Mouse (Mus musculus) erythroblast, embryonic 14.5 days (primary cell): Measurements from ENCODE around the gene Calm3. TPM values are rescaled to one million over a fixed set of nuclear protein-coding genes. Genes with fewer than 3 reads are reported as not detected.

Source experiments
- H3K27me3 ChIP-seq: 2 replicates; pipeline ENCODE4 v1.6.1; 2012; ENCODE audit warnings: inconsistent platforms; ENCODE audit not compliant: control insufficient read depth
- H3K36me3 ChIP-seq: 2 replicates; pipeline ENCODE4 v1.6.1; 2012; ENCODE audit warnings: mild to moderate bottlenecking, inconsistent platforms; ENCODE audit not compliant: control insufficient read depth
- H3K4me1 ChIP-seq: 2 replicates; pipeline ENCODE4 v1.6.1; 2012; ENCODE audit warnings: inconsistent platforms; ENCODE audit not compliant: control insufficient read depth
- H3K4me3 ChIP-seq: replicated peaks from 2 replicates; pipeline ENCODE3; 2012; ENCODE audit warnings: moderate library complexity, mild to moderate bottlenecking, inconsistent platforms
- H3K9me3 ChIP-seq: 2 replicates; pipeline ENCODE4 v1.6.1; 2012; ENCODE audit warnings: low read length, inconsistent platforms, mixed read lengths; ENCODE audit not compliant: control insufficient read depth
- GATA1 ChIP-seq: IDR thresholded peaks from 2 replicates; pipeline ENCODE4 v1.6.1; 2012; ENCODE audit warnings: low read length, inconsistent platforms, mixed read lengths
- TAL1 ChIP-seq: IDR thresholded peaks from 3 replicates; pipeline ENCODE4 v1.6.1; 2012; ENCODE audit warnings: low read length, inconsistent platforms, mixed read lengths
- polyA plus RNA-seq: library from polyadenylated mRNA; stranded (reverse); fragments of >175 nt; gene quantifications from 2 replicates; pipeline ENCODE4 v1.2.3, GENCODE M21; 2012

The Calm3 gene
- polyA plus RNA-seq, 1 experiment: 185 TPM

DNA sequence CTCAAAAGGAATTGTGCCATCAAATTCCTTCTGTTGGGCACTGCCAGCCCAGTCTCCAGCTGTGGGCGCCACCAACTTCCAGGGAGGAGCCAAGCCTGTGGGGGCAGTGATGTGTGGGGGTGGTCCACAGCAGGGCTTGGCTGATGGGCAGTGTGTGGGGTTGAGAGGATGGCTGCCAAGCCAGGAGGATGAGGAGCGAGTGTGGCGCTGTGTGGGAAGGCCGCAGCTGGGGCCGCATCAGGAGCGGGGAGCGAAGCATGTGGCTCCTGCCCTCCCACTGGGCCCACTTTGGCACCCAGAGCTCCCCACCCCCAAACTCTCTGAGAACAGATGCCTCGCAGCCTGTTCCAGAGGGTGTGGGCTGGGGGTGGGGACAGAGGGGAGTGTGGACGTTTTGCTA lies 5.9 kb downstream of the Calm3 start:
- peaks cover 47% of the 10 kb centered on the region for H3K4me1 ChIP-seq
- H3K36me3 ChIP-seq: peaks cover 86% of the 10 kb centered on the region
- no peak for TF ChIP-seq GATA1
- no peak for TF ChIP-seq TAL1
- no peaks in the 10 kb centered on the region for H3K27me3 ChIP-seq
- H3K4me3 ChIP-seq: no peak overlapping the region
- H3K9me3 ChIP-seq: no peaks in the 10 kb centered on the region

DNA sequence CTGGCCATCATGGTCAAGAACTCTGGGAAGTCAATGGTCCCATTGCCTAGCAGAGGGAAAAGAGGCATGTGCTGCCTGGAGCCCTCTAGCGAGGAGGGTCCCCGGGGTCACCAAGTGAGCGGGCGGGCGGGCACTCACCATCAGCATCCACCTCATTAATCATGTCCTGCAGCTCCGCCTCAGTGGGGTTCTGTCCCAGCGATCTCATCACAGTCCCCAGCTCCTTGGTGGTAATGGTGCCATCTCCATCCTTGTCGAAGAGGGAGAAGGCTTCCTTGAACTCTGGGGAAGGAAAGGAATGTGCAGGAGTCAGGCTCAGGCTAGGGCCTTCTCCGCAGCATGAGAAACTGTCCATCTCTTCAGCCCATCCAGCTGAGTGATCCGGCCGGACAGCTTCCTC lies 6.5 kb downstream of the Calm3 start:
- TF ChIP-seq TAL1 (no peak), GATA1 (no peak)
- Histone ChIP-seq H3K9me3 (no peaks in the 10 kb centered on the region), H3K27me3 (no peaks in the 10 kb centered on the region), H3K4me1 (peaks cover 41% of the 10 kb centered on the region), H3K36me3 (peaks cover 84% of the 10 kb centered on the region), H3K4me3 (no peak overlapping the region)

- Histone ChIP-seq H3K4me1 (peaks cover 33% of the 10 kb centered on the region), H3K4me3 (no peak overlapping the region), H3K36me3 (peaks cover 77% of the 10 kb centered on the region), H3K27me3 (no peaks in the 10 kb centered on the region), H3K9me3 (no peaks in the 10 kb centered on the region)
- no peak for TF ChIP-seq TAL1
- TF ChIP-seq GATA1: no peak
Measured at GRCm38 (mm10) chr7:16916342-16917265, 7.3 kb downstream of the Calm3 start.

- peaks cover 24% of the 10 kb centered on the region for H3K4me1 ChIP-seq
- H3K36me3 ChIP-seq: peaks cover 68% of the 10 kb centered on the region
- H3K9me3 ChIP-seq: no peaks in the 10 kb centered on the region
- no peaks in the 10 kb centered on the region for H3K27me3 ChIP-seq
- TF ChIP-seq TAL1: no peak
- TF ChIP-seq GATA1: no peak
- no peak overlapping the region for H3K4me3 ChIP-seq
Measured at GRCm38 (mm10) chr7:16915461-16916340, 8.2 kb downstream of the Calm3 start.

- Histone ChIP-seq H3K9me3 (no peaks in the 10 kb centered on the region), H3K4me3 (no peak overlapping the region), H3K36me3 (peaks cover 59% of the 10 kb centered on the region), H3K27me3 (peaks cover 5% of the 10 kb centered on the region), H3K4me1 (peaks cover 15% of the 10 kb centered on the region)
- no peak for TF ChIP-seq GATA1
- no peak for TF ChIP-seq TAL1
Measured at GRCm38 (mm10) chr7:16914453-16915343, 9.2 kb downstream of the Calm3 start.

GRCm38 (mm10) chr7:16913806-16914452 lies 10.0 kb downstream of the Calm3 start:
- TF ChIP-seq TAL1: no peak
- no peak for TF ChIP-seq GATA1
- H3K4me1 ChIP-seq: peaks cover 7% of the 10 kb centered on the region
- H3K9me3 ChIP-seq: no peaks in the 10 kb centered on the region
- H3K4me3 ChIP-seq: no peak overlapping the region
- peaks cover 51% of the 10 kb centered on the region for H3K36me3 ChIP-seq
- peaks cover 12% of the 10 kb centered on the region for H3K27me3 ChIP-seq

DNA sequence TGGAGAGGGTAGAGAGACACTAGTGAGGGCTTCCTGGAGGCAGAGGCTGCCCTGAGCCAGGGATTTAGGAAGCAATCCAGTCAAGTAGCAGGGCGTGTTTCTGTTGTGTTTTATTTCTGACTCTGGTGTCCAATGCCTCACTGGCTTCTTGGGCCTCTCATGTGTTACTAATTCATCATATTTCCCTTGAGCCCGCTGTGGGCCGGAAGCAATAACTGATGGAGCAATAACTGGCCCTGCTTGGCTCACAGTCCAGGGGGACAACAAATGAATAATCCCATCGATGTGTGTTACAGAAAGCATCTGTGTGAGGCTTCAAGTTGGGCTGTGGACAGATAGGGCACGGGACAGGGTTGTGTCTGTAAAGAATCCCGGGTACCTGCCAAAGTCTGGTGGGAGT lies 11.6 kb downstream of the Calm3 start:
- Histone ChIP-seq H3K27me3 (peaks cover 28% of the 10 kb centered on the region), H3K4me3 (no peak overlapping the region), H3K9me3 (no peaks in the 10 kb centered on the region), H3K36me3 (peaks cover 36% of the 10 kb centered on the region), H3K4me1 (peaks cover 2% of the 10 kb centered on the region)
- TF ChIP-seq GATA1 (no peak), TAL1 (no peak)

DNA sequence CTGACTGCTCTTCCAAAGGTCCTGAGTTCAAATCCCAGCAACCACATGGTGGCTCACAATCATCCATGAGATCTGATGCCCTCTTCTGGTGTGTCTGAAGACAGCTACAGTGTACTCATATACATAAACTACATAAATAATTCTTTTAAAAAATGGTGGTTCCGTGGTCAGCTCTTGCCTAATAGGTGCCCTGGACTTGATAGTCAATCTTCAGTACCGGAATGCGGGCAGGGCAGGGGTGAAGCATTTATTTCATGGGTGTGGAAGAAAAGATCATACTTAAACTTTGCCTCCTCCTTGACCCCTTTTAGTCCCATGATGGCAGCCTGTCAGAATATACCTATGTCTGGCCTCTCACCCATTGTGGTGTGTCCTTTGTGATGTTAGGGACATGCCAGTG lies 12.0 kb downstream of the Calm3 start:
- H3K27me3 ChIP-seq: peaks cover 32% of the 10 kb centered on the region
- H3K36me3 ChIP-seq: peaks cover 31% of the 10 kb centered on the region
- no peak overlapping the region for H3K4me3 ChIP-seq
- H3K9me3 ChIP-seq: no peaks in the 10 kb centered on the region
- peaks cover 3% of the 10 kb centered on the region for H3K4me1 ChIP-seq
- TF ChIP-seq GATA1 (no peak), TAL1 (no peak)
